Mouse (Mus musculus) c-Kit-negative CD71-positive TER-119-positive erythroid progenitor cells, embryonic 14.5 days (primary cell): ENCODE measurements around the gene Ccdc71l.

Experiments used
- DNase-seq: peaks from one replicate; pipeline ENCODE4 v3.0.0-alpha.2; 2013; ENCODE audit warnings: low read depth, low spot score

The Ccdc71l gene

GRCm38 (mm10) chr12:32378528-32379295, at the start of gene Ccdc71l:
TSS of gene Ccdc71l (plus strand) at chr12:32378704.
- peak; percentile 89 for DNase-seq

DNA sequence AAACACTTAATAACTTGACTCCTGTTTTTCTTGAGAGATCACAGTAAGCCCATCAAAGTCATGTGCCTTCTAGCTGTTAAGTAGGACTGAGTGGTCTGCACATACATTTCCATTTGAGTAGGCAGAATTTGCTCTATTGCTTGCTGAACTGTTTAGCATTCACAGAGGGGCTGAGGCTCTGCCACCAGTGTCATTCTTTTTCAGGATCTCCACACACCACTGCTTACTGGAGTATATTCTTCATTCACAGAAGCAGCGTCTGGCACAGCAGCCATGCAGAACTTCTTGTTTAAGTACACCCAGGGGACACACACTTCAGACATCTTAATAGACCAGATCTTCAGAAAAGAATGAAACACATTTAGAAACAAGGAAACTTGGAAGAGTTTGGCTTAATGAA, 39.4 kb upstream of the Ccdc71l start:
- DNase-seq: no peak

- DNase-seq: no peak
These were observed 35.0 kb upstream of the Ccdc71l start for GRCm38 (mm10) chr12:32343487-32343886.

- DNase-seq: no peak
These were observed 32.4 kb upstream of the Ccdc71l start for GRCm38 (mm10) chr12:32346121-32346520.

- DNase-seq: no peak
These were observed 30.0 kb upstream of the Ccdc71l start for GRCm38 (mm10) chr12:32348493-32348892.

DNA sequence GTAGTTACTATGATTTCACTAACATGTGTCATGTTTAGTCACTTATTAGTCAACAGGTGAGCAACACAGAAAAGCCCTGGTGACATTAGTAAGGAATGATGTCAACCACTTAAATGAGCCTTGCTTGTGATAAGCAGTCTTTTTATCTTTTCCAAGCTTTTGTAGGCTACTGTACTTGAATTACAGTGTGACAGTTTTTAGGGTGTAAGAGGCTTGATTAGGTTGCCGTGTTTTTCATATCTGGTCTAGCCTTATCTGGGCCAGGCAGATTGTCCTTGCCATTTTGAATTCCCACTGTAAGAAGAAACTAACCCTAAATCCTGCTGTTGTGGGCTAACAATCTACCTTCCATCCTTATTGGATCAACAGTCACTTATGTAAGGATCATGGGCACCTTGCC, 26.6 kb upstream of the Ccdc71l start:
- peak; percentile 35 for DNase-seq

DNA sequence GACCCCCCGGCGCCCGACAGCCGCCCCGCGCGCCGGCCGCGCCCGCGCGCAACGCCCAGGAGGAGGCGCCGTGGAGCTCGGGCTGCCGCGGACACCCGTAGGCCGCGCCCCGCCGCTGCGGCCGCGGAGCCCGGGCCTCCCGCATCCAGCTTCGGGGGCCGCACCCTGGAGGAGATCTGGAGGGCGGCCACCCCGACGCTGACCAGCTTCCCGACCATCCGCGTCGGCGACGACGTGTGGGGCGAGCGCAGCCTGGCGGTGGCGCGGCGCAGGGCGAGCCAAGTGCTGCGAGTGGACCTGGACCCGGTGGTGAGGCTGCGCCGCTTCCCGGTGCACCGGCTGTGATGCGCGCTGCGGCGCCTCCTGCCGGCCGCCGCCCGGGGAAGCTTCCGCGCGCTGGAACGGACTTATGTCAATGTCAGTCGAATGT, 807 bp downstream of the Ccdc71l start:
- DNase-seq: peak; percentile 82

DNA sequence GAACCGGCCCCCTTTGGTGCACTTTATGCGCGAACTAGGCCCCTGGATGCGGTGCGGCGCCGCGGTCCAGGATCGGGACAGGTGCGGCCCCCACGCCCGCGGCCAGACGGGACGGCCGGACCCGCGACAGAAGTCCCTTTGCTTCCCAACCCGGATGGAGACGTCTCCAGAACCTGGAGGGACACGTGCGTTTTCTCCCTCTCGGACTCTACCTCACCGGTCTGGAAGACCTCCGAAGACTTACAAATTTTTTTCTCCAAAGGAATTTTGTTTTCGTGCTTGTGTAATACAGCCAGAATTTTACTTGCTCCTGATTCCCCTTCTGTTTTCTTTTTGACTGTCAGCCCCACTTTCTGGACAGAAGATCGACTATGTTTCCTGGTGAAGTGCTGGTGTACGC, 1.2 kb downstream of the Ccdc71l start:
- DNase-seq: no peak

DNA sequence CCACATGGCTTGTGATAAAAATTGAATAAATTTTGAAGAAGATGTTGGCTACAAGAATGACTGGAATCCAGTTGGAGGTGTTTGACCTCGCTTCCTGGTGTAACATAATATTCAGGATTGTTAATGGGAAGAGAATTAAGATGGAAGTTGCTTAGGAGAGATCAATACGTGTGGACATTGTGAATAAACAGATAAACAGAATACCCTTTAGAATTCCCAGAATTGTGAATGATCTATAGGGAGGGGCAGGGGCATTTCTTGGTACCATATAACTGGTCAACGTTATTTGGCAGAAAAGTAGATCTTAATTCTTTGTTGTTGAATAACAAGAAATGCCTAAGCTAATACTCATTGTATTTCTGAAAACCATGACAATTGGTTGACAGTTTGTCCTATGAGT, 2.0 kb downstream of the Ccdc71l start:
- peak; percentile 27 for DNase-seq

DNA sequence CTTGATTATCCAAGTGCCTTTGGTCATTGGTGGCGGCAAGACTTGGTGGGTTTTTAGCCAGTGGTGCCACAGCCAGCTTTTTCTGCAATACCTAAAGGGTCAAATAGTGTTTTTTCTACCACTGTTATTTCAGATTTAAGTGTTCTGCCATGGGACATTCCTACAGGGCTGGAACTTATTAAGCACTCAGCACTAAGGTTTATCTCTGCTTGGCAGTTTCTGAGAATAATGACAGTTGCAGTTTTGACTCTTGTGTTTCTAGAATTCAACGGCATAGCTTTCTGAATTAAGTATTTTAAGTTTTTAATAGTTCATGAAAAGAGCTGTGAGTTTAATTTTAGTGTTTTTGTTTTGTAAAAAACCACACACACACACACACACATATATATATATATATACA, 2.5 kb downstream of the Ccdc71l start:
- peak; percentile 54 for DNase-seq

DNA sequence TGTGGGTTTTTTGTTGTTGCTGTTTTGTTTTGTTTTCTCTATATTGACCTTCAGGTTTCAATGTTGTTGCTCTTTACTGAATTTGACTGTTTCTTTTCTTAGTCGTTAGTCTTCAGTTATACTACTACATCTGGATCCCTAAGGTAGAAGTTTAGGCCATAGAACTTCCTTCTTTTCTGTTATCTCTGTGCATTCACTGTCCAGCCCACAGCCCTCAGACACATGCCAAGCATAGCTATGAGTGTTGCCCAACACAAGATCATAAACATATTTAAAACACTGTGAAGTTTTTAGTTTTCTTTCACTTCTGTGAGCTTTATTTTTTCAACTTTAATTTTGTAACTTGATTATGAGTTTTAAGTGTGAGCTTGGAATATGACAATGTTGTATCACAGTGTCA, 41.0 kb downstream of the Ccdc71l start:
- DNase-seq: no peak

- DNase-seq: no peak
These were observed 49.3 kb downstream of the Ccdc71l start for GRCm38 (mm10) chr12:32427832-32428231.

GRCm38 (mm10) chr12:32431004-32431403, 52.5 kb downstream of the Ccdc71l start:
- no peak for DNase-seq
